Mouse (Mus musculus) common myeloid progenitor, adult 5-6 weeks (primary cell): Measurements from ENCODE around the gene BC147527. TPM values are rescaled to one million over a fixed set of nuclear protein-coding genes. Genes with fewer than 3 reads are reported as not detected.
"Not testable (repeated sequence)": the region's sequence is repeated elsewhere in the genome, so short reads cannot be mapped to it uniquely, and the experiment has no call there.

Experiments used
- ATAC-seq: replicated peaks from 2 replicates; pipeline ENCODE4 v1.8.0; 2016; ENCODE audit warnings: low read depth, mild to moderate bottlenecking, moderate TSS enrichment, inconsistent platforms; ENCODE audit not compliant: poor library complexity, severe bottlenecking
- total RNA-seq: library from RNA; stranded (forward); fragments of 200-1000, 187-1606 nt; gene quantifications from 2 replicates; pipeline ENCODE4 v1.2.3, GENCODE M21; 2017

The BC147527 gene
- 11.0 and 14.2 TPM in 2 replicates for total RNA-seq

GRCm38 (mm10) chr13:120299991-120300442 lies at the start of gene BC147527:
TSS of gene BC147527 (plus strand) at chr13:120300392.
- peak; percentile 94 for ATAC-seq

GRCm38 (mm10) chr13:120251208-120251924 lies 48.8 kb upstream of the BC147527 start:
- ATAC-seq: peak; percentile 63

DNA sequence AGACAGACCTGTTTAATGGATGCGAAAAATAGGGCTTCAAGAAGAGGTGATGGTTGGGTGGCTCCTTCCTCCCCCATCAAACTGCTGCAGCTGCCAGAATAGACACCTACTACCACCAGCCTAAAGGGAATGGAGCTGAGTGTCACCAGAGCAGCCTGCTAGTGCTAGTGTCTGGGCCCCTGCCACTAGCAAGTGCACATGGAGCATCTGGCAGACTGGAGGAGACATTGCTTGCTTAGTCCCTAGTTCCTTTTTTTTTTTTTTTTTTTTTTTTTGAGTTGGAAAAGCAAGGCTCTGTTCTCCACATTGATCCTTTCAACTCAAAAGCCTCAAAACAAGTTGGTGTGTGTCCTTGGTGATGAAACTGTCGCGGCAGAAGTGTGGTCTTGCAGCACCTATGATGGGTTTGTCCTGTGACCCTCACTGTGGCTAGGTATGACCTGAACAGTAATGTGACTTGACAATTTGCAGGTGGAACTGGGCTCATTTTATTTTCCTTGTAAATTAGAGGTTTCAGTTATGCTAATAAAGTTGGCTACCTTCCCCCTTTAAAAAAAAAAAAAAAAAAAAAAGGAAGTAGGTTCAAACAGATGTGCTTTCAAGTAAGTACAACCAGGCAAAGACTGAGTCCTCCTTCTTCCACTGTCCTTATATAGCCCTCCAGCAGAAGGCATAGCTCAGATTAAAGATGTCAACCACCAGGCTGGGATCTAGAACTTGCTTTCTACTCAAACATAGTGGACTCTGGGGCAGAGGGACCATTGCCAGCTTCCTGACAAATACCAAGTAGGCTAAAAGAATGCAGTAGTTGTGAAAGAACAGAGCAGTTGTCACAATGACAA lies 41.2 kb upstream of the BC147527 start:
- ATAC-seq: peak; percentile 58

DNA sequence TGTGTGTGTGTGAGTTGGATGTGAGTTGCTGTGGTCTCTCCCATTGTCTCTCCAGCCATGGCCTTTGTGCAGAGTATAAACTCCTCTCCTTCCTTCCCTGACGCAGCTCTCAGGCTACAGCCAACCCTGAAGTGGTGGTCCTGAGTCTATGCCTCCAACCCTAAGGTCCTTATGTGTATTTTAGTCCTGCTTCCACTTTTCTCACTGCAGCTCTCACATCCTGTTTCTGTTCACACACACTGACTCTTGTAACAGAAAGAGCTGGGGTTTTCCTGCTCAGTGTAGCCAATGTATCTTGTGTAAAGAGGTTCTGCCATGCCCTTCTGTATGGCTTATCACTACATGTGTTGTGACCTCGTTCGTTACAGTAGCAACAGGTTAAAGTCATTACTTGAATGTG lies 40.5 kb upstream of the BC147527 start:
- peak; percentile 69 for ATAC-seq

DNA sequence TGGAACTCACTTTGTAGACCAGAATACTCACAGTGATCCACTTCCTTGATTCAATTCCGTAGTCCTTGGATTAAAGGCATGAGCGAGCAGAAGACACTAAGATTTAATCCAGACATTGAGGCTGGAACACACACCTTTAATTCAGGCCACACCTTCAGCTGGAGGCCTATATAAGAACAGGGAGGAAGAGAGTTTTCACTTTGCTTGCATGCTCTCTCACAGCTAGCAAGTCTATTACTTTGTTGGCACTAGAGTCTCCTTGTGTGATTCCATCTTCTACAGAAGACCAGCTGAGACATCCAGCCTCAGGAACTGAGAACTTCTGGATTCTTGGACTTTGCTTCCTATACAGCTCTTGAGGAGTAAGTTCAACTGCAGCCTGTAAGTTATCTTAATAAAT lies 37.3 kb upstream of the BC147527 start, which contains the start of gene AF067061:
Gene AF067061 (plus strand): TSS at position 245 of the 400 bp plus-strand sequence.
- ATAC-seq: not testable (repeated sequence)

DNA sequence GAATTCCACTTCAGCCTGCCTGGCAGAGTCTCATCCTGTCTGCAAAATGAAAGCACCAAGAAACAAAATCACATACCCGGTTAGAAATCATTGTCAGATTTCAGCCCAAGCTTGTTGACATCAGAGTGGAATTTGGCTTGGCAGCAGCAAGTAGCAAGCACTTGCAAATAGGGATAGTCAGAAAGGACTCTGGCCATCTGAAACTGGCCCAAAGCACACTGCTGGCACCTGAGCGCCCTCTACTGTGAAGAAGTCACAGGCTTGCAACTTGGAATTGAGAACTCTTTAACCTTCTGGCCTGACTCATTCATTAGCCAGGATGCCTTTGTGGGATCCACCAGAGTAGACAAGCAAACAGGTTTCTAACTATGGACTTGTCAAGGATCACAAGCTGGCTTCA lies 22.4 kb upstream of the BC147527 start:
- ATAC-seq: peak; percentile 78

DNA sequence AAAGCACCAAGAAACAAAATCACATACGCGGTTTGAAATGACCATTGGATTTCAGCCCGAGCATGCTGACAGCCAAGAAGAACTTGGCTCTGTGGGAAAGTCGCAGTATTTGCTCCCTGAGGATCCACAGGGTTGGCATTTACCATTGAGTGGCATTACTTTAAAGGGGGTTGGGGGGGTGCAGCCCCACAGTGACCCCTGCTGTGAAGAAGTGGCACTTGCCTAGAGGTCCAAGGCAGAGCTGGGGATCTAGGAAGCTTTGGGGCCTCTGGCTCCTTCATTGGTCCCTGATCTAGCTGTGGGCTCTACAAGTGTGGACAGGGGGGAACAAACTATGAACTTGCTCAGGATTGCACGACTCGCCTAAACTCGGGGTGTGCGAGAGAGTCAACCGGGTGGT lies 21.4 kb upstream of the BC147527 start:
- ATAC-seq: no peak

- peak; percentile 61 for ATAC-seq
Measured at GRCm38 (mm10) chr13:120299324-120299894, 783 bp upstream of the BC147527 start.

- no peak for ATAC-seq
Measured at GRCm38 (mm10) chr13:120300853-120301252, 661 bp downstream of the BC147527 start.

GRCm38 (mm10) chr13:120310749-120311148 lies 10.6 kb downstream of the BC147527 start:
- ATAC-seq: no peak

- peak; percentile 85 for ATAC-seq
Measured at GRCm38 (mm10) chr13:120313584-120313983, 13.4 kb downstream of the BC147527 start.

DNA sequence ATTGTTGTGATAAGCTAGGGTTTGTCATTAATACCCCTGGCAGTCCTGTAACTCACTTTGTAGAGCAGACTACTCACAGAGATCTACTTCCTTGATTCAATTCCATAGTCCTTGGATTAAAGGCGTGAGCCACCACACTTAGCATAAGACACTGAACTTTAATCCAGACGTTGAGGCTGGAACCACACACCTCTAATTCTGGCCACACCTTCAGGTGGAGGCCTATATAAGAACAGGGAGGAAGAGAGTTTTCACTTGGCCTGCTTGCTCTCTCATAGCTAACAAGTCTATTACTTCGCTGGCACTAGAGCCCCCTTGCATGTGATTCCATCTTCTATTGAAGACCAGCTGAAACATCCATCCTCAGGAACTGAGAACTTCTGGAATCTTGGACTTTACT lies 16.4 kb downstream of the BC147527 start, which contains the start of gene Tcstv3:
Gene Tcstv3 (plus strand): TSS at position 301 of the 400 bp plus-strand sequence.
- ATAC-seq: not testable (repeated sequence)

DNA sequence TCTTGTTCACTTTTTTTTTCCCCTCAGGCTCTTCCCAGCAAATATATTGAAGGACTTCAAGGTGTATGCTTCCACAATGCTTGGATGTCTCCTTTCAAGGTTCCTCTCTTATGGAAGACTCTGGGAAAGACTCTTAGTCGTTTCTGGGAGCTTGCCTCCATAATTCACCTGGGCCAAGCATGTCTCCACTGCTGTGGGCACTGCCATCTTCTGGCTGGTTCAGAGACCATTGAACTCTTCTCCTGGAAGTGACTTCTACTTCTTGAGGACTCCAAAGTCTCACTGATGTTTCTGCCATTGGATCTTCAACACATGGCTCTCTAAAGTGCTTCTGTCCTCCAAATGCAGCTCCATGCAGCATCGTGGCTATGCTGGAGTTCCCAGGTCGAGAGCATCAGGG lies 20.0 kb downstream of the BC147527 start:
- no peak for ATAC-seq

- ATAC-seq: 0 out of 2 replicates have a peak, but pooled peaks have one; percentile 15
Measured at GRCm38 (mm10) chr13:120320721-120321120, 20.5 kb downstream of the BC147527 start.

Other genes with a start within 250 kb of the BC147527 start
- 1.7 and 2.2 TPM in 2 replicates for gene Gm21188, start 248.2 kb upstream of the BC147527 start, total RNA-seq
- gene Gm20767, start 160.1 kb upstream of the BC147527 start, total RNA-seq: not detected in 2 replicates
- not detected in 2 replicates for gene Gm21818, start 128.0 kb upstream of the BC147527 start, total RNA-seq
- gene Gm21762, start 84.4 kb upstream of the BC147527 start, total RNA-seq: not detected in 2 replicates
- not detected in 2 replicates for gene Gm21731, start 61.3 kb upstream of the BC147527 start, total RNA-seq
- not detected in 2 replicates for gene AF067061, start 37.3 kb upstream of the BC147527 start, total RNA-seq
- not detected in 2 replicates for gene Tcstv3, start 16.5 kb downstream of the BC147527 start, total RNA-seq